Mouse (Mus musculus) bone marrow, adult 2 months (tissue): ENCODE data around the gene Plcb4.

Source experiments
- CTCF ChIP-seq: fragments of 200-500 bp; IDR thresholded peaks from 2 replicates; pipeline ENCODE4 v1.5.1; 2011; ENCODE audit warnings: low read length, control low read depth; ENCODE audit not compliant: control insufficient read depth, insufficient read depth
- POLR2A ChIP-seq: fragments of 200-500 bp; IDR thresholded peaks from 2 replicates; pipeline ENCODE4 v1.6.1; 2011; ENCODE audit warnings: low read depth, mild to moderate bottlenecking, control low read depth, low read length, borderline replicate concordance; ENCODE audit not compliant: control insufficient read depth

DNA sequence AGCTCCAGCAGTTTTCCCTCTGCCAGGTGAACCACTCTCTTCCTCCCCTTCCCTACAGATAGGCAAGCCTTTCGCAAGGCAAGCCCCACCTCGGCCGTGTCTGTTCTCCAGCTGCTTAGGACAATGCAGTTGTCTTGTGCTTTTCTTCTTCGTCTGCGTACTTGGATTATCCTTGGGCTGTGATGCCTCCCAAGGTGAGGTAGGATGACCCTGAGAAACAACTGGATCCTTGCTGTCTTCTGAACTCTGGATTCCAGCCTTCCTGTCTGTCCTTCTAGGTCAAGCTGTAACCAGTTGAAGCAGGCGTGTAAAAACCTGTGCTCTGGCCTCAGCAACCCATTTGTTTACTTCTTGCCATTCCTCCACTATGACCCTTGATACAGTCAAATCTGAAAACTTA lies 122.6 kb downstream of the Plcb4 start:
- TF ChIP-seq CTCF (no peak), POLR2A (no peak)
